In genomic region chr2:90581006-90581795, GRCm38 (mm10) we compare ENCODE assay signal across 8 mouse cellular contexts. TPM values are rescaled to one million over a fixed set of nuclear protein-coding genes. Genes with fewer than 3 reads are reported as not detected.
A peak's percentile ranks its signal among the peaks of the same experiment; 100 is the strongest.
DNase-seq lines count a peak whose midpoint lies in the region; ATAC-seq and TF ChIP-seq lines count a peak whose summit lies in the region.

No protein-coding gene starts in this region.

- TF ChIP-seq POLR2A in olfactory bulb, adult 2 months (IDR thresholded peaks at IDR 0.05; ENCODE audit: insufficient read depth, low read depth, low read length): no peak

- H3K27me3 ChIP-seq in heart, embryonic 10.5 days (ENCODE audit: insufficient read depth, poor library complexity, severe bottlenecking): peaks cover 15% of the 10 kb centered on the region; the same call in 1 of the 2 replicates
- peaks cover 4% of the 10 kb centered on the region; the same call in 1 of the 2 replicates for H3K27me3 ChIP-seq in embryonic facial prominence, embryonic 15.5 days
- H3K27me3 ChIP-seq in limb, embryonic 11.5 days (ENCODE audit: control insufficient read depth, insufficient read depth, low read length): no peaks in the 10 kb centered on the region

- peak overlapping the region; percentile 95 for H3K27ac ChIP-seq in heart, embryonic 10.5 days
- H3K27ac ChIP-seq in embryonic facial prominence, embryonic 15.5 days (replicated peaks): peak overlapping the region; percentile 83
- no peak overlapping the region for H3K27ac ChIP-seq in limb, embryonic 11.5 days (replicated peaks; ENCODE audit: low read depth, low read length)
- no peak overlapping the region for H3K27ac ChIP-seq in olfactory bulb, adult 2 months (ENCODE audit: insufficient read depth, low read depth, low read length)

- no peaks in the 10 kb centered on the region for H3K36me3 ChIP-seq in heart, embryonic 10.5 days
- no peaks in the 10 kb centered on the region for H3K36me3 ChIP-seq in embryonic facial prominence, embryonic 15.5 days
- no peaks in the 10 kb centered on the region for H3K36me3 ChIP-seq in limb, embryonic 11.5 days (ENCODE audit: control insufficient read depth, insufficient read depth, low read length)

- intact Hi-C loops in heart, postnatal 36 days (cut with DNase I): loop anchor here (2.0 kb wide), 3 partner anchors 32 to 106 kb away; no protein-coding TSS in a partner anchor

- DNase-seq in heart, embryonic 10.5 days (ENCODE audit: low spot score): peak; percentile 90
- no peak for DNase-seq in heart, postnatal 36 days
- DNase-seq in CD4-positive helper T cell, adult 2 months (ENCODE audit: low read depth, low spot score): peak; percentile 56
- no peak for DNase-seq in limb, embryonic 11.5 days (ENCODE audit: low spot score)
- no peak for DNase-seq in adrenal gland, postnatal 14 days
- DNase-seq in cerebellum, adult 11-12 months: no peak

- peak; percentile 47; the same call in 1 of the 2 replicates for ATAC-seq in embryonic facial prominence, embryonic 15.5 days (ENCODE audit: insufficient number of reproducible peaks, low FRiP score, low TSS enrichment, low read depth)
- peak; percentile 70 for ATAC-seq in limb, embryonic 11.5 days (ENCODE audit: insufficient number of reproducible peaks, low FRiP score, low TSS enrichment, low read depth)

- H3K9ac ChIP-seq in embryonic facial prominence, embryonic 15.5 days: peak overlapping the region; percentile 71
- peak overlapping the region; percentile 51; the same call in 1 of the 2 replicates for H3K9ac ChIP-seq in limb, embryonic 11.5 days (ENCODE audit: low read length)

- peaks cover 16% of the 10 kb centered on the region for H3K4me1 ChIP-seq in heart, embryonic 10.5 days
- H3K4me1 ChIP-seq in embryonic facial prominence, embryonic 15.5 days: peaks cover 14% of the 10 kb centered on the region; the same call in 1 of the 2 replicates
- peaks cover 3% of the 10 kb centered on the region; the same call in 1 of the 2 replicates for H3K4me1 ChIP-seq in limb, embryonic 11.5 days (ENCODE audit: control insufficient read depth, insufficient read depth, low read length)
- peaks cover 7% of the 10 kb centered on the region for H3K4me1 ChIP-seq in olfactory bulb, adult 2 months (ENCODE audit: control insufficient read depth, insufficient read depth, low read length)

- H3K4me2 ChIP-seq in embryonic facial prominence, embryonic 15.5 days (replicated peaks): peak overlapping the region; percentile 98
- peak overlapping the region; percentile 99 for H3K4me2 ChIP-seq in limb, embryonic 11.5 days (ENCODE audit: low read depth, severe bottlenecking)

- H3K4me3 ChIP-seq in heart, embryonic 10.5 days: peak overlapping the region; percentile 77
- H3K4me3 ChIP-seq in embryonic facial prominence, embryonic 15.5 days (replicated peaks): peak overlapping the region; percentile 76
- peak overlapping the region; percentile 65 for H3K4me3 ChIP-seq in limb, embryonic 11.5 days (ENCODE audit: low read depth, low read length)
- H3K4me3 ChIP-seq in olfactory bulb, adult 2 months (ENCODE audit: insufficient read depth, low read depth, low read length): peak overlapping the region; percentile 85

- TF ChIP-seq CTCF in olfactory bulb, adult 2 months (IDR thresholded peaks at IDR 0.05; ENCODE audit: insufficient read depth, low read depth, low read length): no peak

- no peaks in the 10 kb centered on the region for H3K9me3 ChIP-seq in heart, embryonic 10.5 days
- H3K9me3 ChIP-seq in embryonic facial prominence, embryonic 15.5 days (replicated peaks): no peaks in the 10 kb centered on the region
- no peaks in the 10 kb centered on the region for H3K9me3 ChIP-seq in limb, embryonic 11.5 days (ENCODE audit: control insufficient read depth, low read length)

- WGBS in heart, embryonic 10.5 days: 11% methylated on average over 11 of the region's 11 CpGs
- WGBS in embryonic facial prominence, embryonic 15.5 days: 11% methylated on average over 11 of the region's 11 CpGs
- WGBS in limb, embryonic 11.5 days: 10% methylated on average over 11 of the region's 11 CpGs
- WGBS in olfactory bulb, adult 2 months: 35% methylated on average over 11 of the region's 11 CpGs

RNA-seq across cellular contexts. Expression of gene Ptprj, which starts 0.8 kb away (rescaled TPM):
- 1.1 and 2.4 TPM in 2 replicates for polyA plus RNA-seq in heart, embryonic 10.5 days (2016; fragmentation: Nextera tagmentation; extraction: Ambion mirVana)
- total RNA-seq in heart, postnatal 36 days (2021): 10 to 100 TPM in 1 of 2 experiments, 1 to 10 TPM in 1; 8.3 to 10.5 TPM
- polyA plus RNA-seq in embryonic facial prominence, embryonic 15.5 days (2015; fragmentation: Nextera tagmentation; extraction: Ambion mirVana): 2.7 and 2.8 TPM in 2 replicates
- 1.4 TPM in 2 replicates for polyA plus RNA-seq in limb, embryonic 11.5 days (2014; fragmentation: Nextera tagmentation; extraction: Ambion mirVana)
- polyA plus RNA-seq in olfactory bulb, adult 2 months (2012; ENCODE audit: insufficient read depth, insufficient read length, low replicate concordance, missing spikeins): 79.8 TPM in 1 of 2 replicates, not detected in the other
- total RNA-seq in adrenal gland, postnatal 14 days (2021): 23.7 and 23.9 TPM in 2 replicates

Comparison
In these comparisons a context has a peak if more than half of its experiments do, and no peak if none do; other contexts are left out.
1. DNase-seq: peak in heart, embryonic 10.5 days (single experiment) and CD4-positive helper T cell, adult 2 months (single experiment); none in heart, postnatal 36 days (0 of 2), limb, embryonic 11.5 days (single experiment), adrenal gland, postnatal 14 days (single experiment) and cerebellum, adult 11-12 months (single experiment).
2. H3K27ac ChIP-seq: peak in heart, embryonic 10.5 days (single experiment) and embryonic facial prominence, embryonic 15.5 days (single experiment); none in limb, embryonic 11.5 days (single experiment) and olfactory bulb, adult 2 months (single experiment).
3. RNA of gene Ptprj, which starts 0.8 kb away (polyA plus RNA-seq): 79.8 TPM in olfactory bulb, adult 2 months; 2.7 to 2.8 TPM in embryonic facial prominence, embryonic 15.5 days, 1.1 to 2.4 TPM in heart, embryonic 10.5 days and 1.4 TPM in limb, embryonic 11.5 days; every median in the first group is over 10 times any median in the second.
4. Peak in every context shown above with its lines, with median percentiles within 50 percentile points of each other: H3K4me3 ChIP-seq.